Mouse (Mus musculus) megakaryocyte, embryonic 14.5 days (primary cell): ENCODE results near the gene Kank1.

Experiments used
- FLI1 ChIP-seq: IDR thresholded peaks from 2 replicates; pipeline ENCODE4 v1.6.1; 2012; ENCODE audit warnings: low read length, inconsistent platforms, mixed read lengths
- GATA1 ChIP-seq: IDR thresholded peaks from 3 replicates; pipeline ENCODE4 v1.6.1; 2012; ENCODE audit warnings: mixed read lengths, low read length, inconsistent platforms, borderline replicate concordance

DNA sequence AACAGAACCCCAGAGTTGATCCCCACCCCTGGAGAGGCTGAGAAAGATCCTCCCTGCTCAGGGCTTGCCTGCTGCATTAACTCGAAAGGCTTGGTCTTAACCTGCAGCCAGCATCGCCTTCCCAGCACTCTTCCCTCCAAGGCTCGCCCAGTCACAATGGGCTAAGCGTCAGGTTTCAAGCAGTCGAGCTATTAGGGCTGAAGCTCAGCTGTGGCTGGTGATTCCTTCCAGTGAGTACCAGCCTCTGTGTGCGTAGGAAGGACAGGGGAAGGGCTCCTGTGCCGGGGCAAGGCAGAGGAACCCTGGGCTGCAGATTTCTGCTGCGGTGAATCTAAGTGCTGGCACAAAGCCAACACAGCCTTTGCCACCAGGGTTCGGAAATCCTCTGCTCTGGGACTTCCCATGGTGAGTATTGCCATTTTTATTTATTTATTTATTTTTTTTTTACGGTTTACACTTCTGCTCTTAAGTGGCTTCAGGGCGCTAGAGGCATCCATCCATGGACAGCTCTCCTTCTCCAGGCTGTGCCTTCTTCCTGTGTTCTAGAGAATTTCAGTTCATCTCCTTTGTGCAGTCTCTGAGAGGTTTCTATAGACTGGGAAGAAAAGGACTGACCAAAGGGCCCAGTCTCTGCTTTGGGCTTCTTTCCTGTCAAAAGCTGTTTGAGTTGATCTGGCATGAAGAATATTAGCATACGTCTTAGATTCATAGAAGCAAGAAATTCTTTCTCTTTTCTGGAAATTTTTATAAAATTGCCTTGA lies 146.8 kb downstream of the Kank1 start:
- no peak for TF ChIP-seq GATA1
- TF ChIP-seq FLI1: no peak
